Mouse (Mus musculus) liver, postnatal 0 days (tissue): ENCODE results near the gene Prl3d2.
"Not testable (repeated sequence)": the region's sequence is repeated elsewhere in the genome, so short reads cannot be mapped to it uniquely, and the experiment has no call there.

Source experiments
- CTCF ChIP-seq: sonication (generic); IDR thresholded peaks from 2 replicates; pipeline ENCODE4 v1.5.1; 2016; ENCODE audit warnings: antibody characterized with exemption, low read depth
- EP300 ChIP-seq: IDR thresholded peaks from 2 replicates; pipeline ENCODE4 v1.6.1; 2016; ENCODE audit warnings: antibody characterized with exemption, low read depth, mild to moderate bottlenecking

DNA sequence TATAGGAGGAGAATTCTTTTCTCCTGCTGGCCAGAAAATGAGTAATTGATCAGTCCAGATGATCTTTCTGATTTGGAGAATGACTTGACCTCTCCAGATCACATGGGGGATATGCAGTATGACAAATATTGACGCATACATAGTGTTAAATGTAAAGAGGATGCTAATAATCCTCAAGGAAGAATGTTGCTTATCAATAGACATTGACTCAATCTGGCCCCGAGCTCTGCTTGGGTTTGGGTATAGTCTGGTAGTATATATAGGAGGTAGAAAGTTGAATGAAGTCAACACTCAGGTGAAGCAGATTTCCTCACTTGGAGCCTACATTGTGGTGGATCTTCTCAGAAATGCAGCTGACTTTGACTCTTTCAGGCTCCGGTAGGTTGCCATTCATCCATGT, 35.0 kb downstream of the Prl3d2 start, which contains the start of gene Prl3d3:
- not testable (repeated sequence) for TF ChIP-seq CTCF, EP300
